Mouse (Mus musculus): ENCODE data around the gene Hopx.
"Not testable (repeated sequence)": the region's sequence is repeated elsewhere in the genome, so short reads cannot be mapped to it uniquely, and the experiment has no call there.

The Hopx gene

GRCm38 (mm10) chr5:77099317-77099996 is 15.5 kb downstream of the Hopx start:
- no peak for DNase-seq

GRCm38 (mm10) chr5:77098874-77099273 is 16.0 kb downstream of the Hopx start:
- DNase-seq = no peak

GRCm38 (mm10) chr5:77097686-77098085 is 17.2 kb downstream of the Hopx start:
- no peak for DNase-seq

GRCm38 (mm10) chr5:77096194-77096593 is 18.7 kb downstream of the Hopx start:
- DNase-seq = not testable (repeated sequence)

GRCm38 (mm10) chr5:77094510-77095491 is 20.1 kb downstream of the Hopx start:
- peak; percentile 24 for DNase-seq

- no peak for DNase-seq
These were observed 21.0 kb downstream of the Hopx start for GRCm38 (mm10) chr5:77093961-77094360.

- no peak for DNase-seq
These were observed 22.4 kb downstream of the Hopx start for GRCm38 (mm10) chr5:77092531-77092930.

GRCm38 (mm10) chr5:77091923-77092322 is 23.0 kb downstream of the Hopx start:
- no peak for DNase-seq

- DNase-seq = no peak
These were observed 24.3 kb downstream of the Hopx start for GRCm38 (mm10) chr5:77090521-77091096.

- DNase-seq = no peak
These were observed 25.0 kb downstream of the Hopx start for GRCm38 (mm10) chr5:77089901-77090300.

GRCm38 (mm10) chr5:77089294-77089693 is 25.6 kb downstream of the Hopx start:
- peak; percentile 17 for DNase-seq

GRCm38 (mm10) chr5:77087122-77087521 is 27.8 kb downstream of the Hopx start:
- no peak for DNase-seq

GRCm38 (mm10) chr5:77086541-77086940 is 28.4 kb downstream of the Hopx start:
- DNase-seq = no peak

GRCm38 (mm10) chr5:77085753-77086450 is 29.0 kb downstream of the Hopx start:
- DNase-seq = no peak

- no peak for DNase-seq
These were observed 30.5 kb downstream of the Hopx start for GRCm38 (mm10) chr5:77084418-77084817.

- no peak for DNase-seq
These were observed 32.2 kb downstream of the Hopx start for GRCm38 (mm10) chr5:77082735-77083134.

- DNase-seq = no peak
These were observed 34.2 kb downstream of the Hopx start for GRCm38 (mm10) chr5:77080761-77081160.

GRCm38 (mm10) chr5:77075951-77076350 is 39.0 kb downstream of the Hopx start:
- no peak for DNase-seq

GRCm38 (mm10) chr5:77074914-77075313 is 40.0 kb downstream of the Hopx start:
- no peak for DNase-seq

- DNase-seq = no peak
These were observed 41.1 kb downstream of the Hopx start for GRCm38 (mm10) chr5:77073794-77074193.

- no peak for DNase-seq
These were observed 43.3 kb downstream of the Hopx start for GRCm38 (mm10) chr5:77071626-77072025.

- DNase-seq = no peak
These were observed 43.9 kb downstream of the Hopx start for GRCm38 (mm10) chr5:77070987-77071386.

- DNase-seq = no peak
These were observed 47.6 kb downstream of the Hopx start for GRCm38 (mm10) chr5:77067321-77067720.
